Mouse (Mus musculus) testis, adult 2 months (tissue): ENCODE data around the gene Cox11. TPM values are rescaled to one million over a fixed set of nuclear protein-coding genes. Genes with fewer than 3 reads are reported as not detected.
A peak's percentile ranks its signal among the peaks of the same experiment; 100 is the strongest.

ENCODE experiments used
- H3K27ac ChIP-seq: fragments of 200-500 bp; 2 replicates; pipeline ENCODE4 v1.5.1; 2012; ENCODE audit warnings: low read depth, low read length; ENCODE audit not compliant: control insufficient read depth, insufficient read depth
- H3K27me3 ChIP-seq: fragments of 200-500 bp; 2 replicates; pipeline ENCODE4 v1.6.1; 2012; ENCODE audit warnings: mild to moderate bottlenecking, low read length, moderate library complexity; ENCODE audit not compliant: control insufficient read depth, insufficient read depth
- H3K36me3 ChIP-seq: fragments of 200-500 bp; 2 replicates; pipeline ENCODE4 v1.6.1; 2012; ENCODE audit warnings: mild to moderate bottlenecking, low read length; ENCODE audit not compliant: control insufficient read depth, insufficient read depth
- H3K4me1 ChIP-seq: fragments of 200-500 bp; 2 replicates; pipeline ENCODE4 v1.6.1; 2012; ENCODE audit warnings: low read length; ENCODE audit not compliant: control insufficient read depth, insufficient read depth
- H3K4me3 ChIP-seq: fragments of 200-500 bp; 2 replicates; pipeline ENCODE4 v1.5.1; 2012; ENCODE audit warnings: low read depth, mild to moderate bottlenecking, low read length, moderate library complexity, mixed read lengths; ENCODE audit not compliant: control insufficient read depth
- CTCF ChIP-seq: fragments of 200-500 bp; IDR thresholded peaks from 2 replicates; pipeline ENCODE4 v1.5.1; 2012; ENCODE audit warnings: low read depth, mild to moderate bottlenecking, inconsistent platforms, low read length, moderate library complexity; ENCODE audit not compliant: control insufficient read depth, insufficient read depth, insufficient replicate concordance
- POLR2A ChIP-seq: fragments of 200-500 bp; IDR thresholded peaks from 2 replicates; pipeline ENCODE4 v1.6.1; 2012; ENCODE audit warnings: low read depth, mild to moderate bottlenecking, inconsistent platforms, low read length, moderate library complexity; ENCODE audit not compliant: control insufficient read depth
- polyA plus RNA-seq: library from polyadenylated mRNA; depleted of rRNA; stranded (reverse); fragments of >200 nt; gene quantifications from 2 replicates; pipeline ENCODE4 v1.2.3, GENCODE M21; 2012; rRNA removed

Gene Cox11
- polyA plus RNA-seq: 18.2 and 18.9 TPM in 2 replicates

DNA sequence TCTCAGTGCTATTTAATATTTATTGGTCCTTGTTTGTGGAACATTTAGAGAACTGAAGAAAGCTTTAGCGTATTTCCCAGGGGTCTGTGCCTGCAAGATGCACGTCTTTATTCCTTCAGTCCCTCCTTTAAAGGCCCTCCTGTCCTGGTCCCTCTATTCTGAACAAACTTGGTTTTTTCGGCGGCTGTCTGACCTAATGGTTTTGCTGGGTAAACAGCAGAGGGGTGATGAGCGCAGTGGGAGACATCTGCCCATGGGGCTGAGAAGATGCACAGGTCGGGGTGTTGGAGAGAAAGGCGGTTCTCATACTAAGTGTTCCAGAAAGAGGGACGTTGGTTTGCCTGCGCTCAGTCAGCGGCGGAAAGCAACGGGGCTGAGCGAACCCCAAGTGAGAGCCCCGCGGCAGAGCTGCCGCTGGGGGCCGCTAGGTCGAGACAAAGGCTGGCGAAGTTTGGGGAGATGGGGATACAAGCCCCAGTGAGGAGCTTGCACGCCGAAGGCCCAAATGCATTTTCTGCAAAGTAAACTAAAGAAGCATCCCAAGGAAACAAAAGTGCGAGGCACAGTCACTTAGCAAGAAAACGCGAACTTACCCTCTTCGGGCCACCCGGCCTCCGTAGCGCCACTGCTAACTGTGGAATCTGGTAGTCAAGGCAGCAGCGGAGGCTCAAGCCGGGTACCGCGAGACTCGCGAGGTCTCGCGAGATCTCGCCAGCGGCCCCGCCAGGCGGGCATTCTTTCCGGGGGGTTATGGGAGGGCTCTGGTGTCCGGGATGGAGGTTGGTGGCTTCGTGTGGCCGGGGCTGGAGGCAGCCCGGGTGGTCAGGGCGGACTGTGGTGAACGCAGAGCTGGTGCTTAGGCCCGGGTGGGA lies at the start of gene Cox11, which contains the start of gene Stxbp4:
Gene Cox11 (plus strand): TSS at position 734 of the 872 bp plus-strand sequence.
Gene Stxbp4 (minus strand): TSS at position 645 of the 872 bp plus-strand sequence.
- TF ChIP-seq POLR2A: peak; percentile 84
- TF ChIP-seq CTCF: no peak
- H3K4me1 ChIP-seq: no peaks in the 10 kb centered on the region
- peak within 1 kb of the TSS; percentile 95 for H3K27ac ChIP-seq

GRCm38 (mm10) chr11:90590996-90591395 lies 47.0 kb upstream of the Cox11 start:
- no peak overlapping the region for H3K27ac ChIP-seq
- H3K4me1 ChIP-seq: no peaks in the 10 kb centered on the region
- TF ChIP-seq POLR2A: no peak
- no peaks in the 10 kb centered on the region for H3K36me3 ChIP-seq
- H3K27me3 ChIP-seq: no peaks in the 10 kb centered on the region
- H3K4me3 ChIP-seq: no peak overlapping the region

More for the DNA sequence above, at the start of gene Cox11, which contains the start of gene Stxbp4:
- no peaks in the 10 kb centered on the region for H3K36me3 ChIP-seq
- H3K27me3 ChIP-seq: no peaks in the 10 kb centered on the region
- peak within 1 kb of the TSS; percentile 95 for H3K4me3 ChIP-seq

DNA sequence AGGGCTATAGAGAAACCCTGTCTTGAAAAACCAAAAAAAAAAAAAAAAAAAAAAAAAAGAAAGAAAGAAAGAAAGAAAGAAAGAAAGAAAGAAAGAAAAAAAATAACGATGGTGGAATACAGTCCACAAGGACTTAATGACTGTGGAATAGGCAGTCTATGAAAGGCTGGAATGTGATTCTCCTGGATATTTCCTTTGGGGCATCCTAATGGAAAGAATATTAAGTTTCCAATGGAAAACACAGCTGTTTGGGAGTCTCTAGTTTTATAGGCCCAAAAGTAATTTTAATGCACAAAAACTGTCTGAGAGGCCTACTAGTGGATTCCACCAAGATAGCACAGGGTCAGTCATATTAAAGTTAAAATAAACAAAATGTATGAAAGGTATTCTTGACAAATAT lies 42.1 kb upstream of the Cox11 start:
- H3K4me1 ChIP-seq: no peaks in the 10 kb centered on the region
- H3K36me3 ChIP-seq: no peaks in the 10 kb centered on the region
- TF ChIP-seq POLR2A (no peak), CTCF (no peak)

DNA sequence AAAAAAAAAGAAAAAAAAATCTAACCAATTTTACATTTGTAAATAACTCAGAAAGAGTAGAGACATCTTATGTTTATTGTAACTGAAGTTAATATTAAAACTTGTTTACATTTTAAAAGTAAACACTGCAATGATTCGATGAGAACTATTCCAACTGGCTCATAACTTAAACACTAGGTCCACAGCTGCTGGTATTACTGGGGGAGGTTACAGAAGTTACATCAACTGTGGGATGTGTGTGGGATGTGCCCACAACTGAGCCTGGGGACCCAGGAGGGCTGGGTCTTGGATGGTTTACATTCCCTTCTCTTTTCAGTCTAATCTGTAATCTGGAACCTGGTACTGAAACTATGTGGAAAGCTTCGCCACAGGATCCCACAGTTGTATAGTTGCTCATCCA lies 34.9 kb upstream of the Cox11 start:
- no peaks in the 10 kb centered on the region for H3K27me3 ChIP-seq
- no peak overlapping the region for H3K4me3 ChIP-seq
- H3K27ac ChIP-seq: no peak overlapping the region
- no peak for TF ChIP-seq CTCF
- TF ChIP-seq POLR2A: no peak
- H3K36me3 ChIP-seq: peaks cover 1% of the 10 kb centered on the region
- no peaks in the 10 kb centered on the region for H3K4me1 ChIP-seq

More for the DNA sequence above, 42.1 kb upstream of the Cox11 start:
- H3K27me3 ChIP-seq: no peaks in the 10 kb centered on the region
- no peak overlapping the region for H3K27ac ChIP-seq
- no peak overlapping the region for H3K4me3 ChIP-seq

DNA sequence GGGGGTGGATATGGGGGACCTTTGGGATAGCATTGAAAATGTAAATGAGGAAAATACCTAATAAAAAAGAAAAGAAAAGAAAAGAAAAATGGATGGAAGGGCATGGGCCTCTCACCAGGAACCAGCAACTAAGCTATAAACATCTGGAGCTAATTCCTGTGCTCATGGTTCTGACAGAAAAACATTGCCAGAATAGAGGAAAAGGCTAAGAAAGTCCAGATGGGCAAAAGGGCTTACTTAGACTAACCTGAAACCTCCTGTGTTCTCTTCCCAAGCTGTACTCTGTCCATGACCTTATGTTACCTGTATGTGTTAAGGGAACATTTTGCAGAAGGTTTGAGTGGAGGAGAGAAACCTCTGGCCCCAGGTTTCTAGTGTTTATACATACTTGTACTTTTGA lies 25.9 kb upstream of the Cox11 start:
- Histone ChIP-seq H3K27me3 (no peaks in the 10 kb centered on the region), H3K4me3 (no peak overlapping the region), H3K36me3 (no peaks in the 10 kb centered on the region), H3K27ac (no peak overlapping the region), H3K4me1 (no peaks in the 10 kb centered on the region)
- TF ChIP-seq POLR2A (no peak), CTCF (no peak)

GRCm38 (mm10) chr11:90614743-90615142 lies 23.2 kb upstream of the Cox11 start:
- no peaks in the 10 kb centered on the region for H3K36me3 ChIP-seq
- TF ChIP-seq POLR2A (no peak), CTCF (no peak)
- H3K4me1 ChIP-seq: no peaks in the 10 kb centered on the region
- H3K27me3 ChIP-seq: no peaks in the 10 kb centered on the region
- no peak overlapping the region for H3K4me3 ChIP-seq
- no peak overlapping the region for H3K27ac ChIP-seq

DNA sequence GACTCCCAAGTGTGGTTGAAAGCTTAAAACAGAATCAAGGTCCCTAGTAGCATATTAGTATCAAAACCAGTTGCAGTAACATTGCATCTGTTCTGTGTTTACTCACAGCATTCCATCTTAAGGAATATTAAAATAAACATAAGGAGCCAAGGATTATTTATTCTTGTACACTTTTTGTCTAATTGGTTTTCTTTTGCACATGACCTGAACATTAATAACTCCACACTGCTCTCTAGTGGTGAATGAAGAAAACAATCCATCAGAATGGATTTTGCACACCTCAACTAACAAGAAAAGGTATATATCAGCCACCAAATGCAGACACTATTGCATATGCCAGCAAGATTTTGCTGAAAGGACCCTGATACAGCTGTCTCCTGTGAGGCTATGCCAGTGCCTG lies 21.5 kb upstream of the Cox11 start:
- no peaks in the 10 kb centered on the region for H3K36me3 ChIP-seq
- TF ChIP-seq POLR2A: no peak
- no peak for TF ChIP-seq CTCF
- no peaks in the 10 kb centered on the region for H3K27me3 ChIP-seq
- no peak overlapping the region for H3K27ac ChIP-seq
- H3K4me3 ChIP-seq: no peak overlapping the region
- H3K4me1 ChIP-seq: no peaks in the 10 kb centered on the region

- Histone ChIP-seq H3K4me3 (no peak overlapping the region), H3K27me3 (no peaks in the 10 kb centered on the region), H3K27ac (no peak overlapping the region), H3K4me1 (no peaks in the 10 kb centered on the region), H3K36me3 (no peaks in the 10 kb centered on the region)
- no peak for TF ChIP-seq POLR2A
- no peak for TF ChIP-seq CTCF
These were observed 15.9 kb upstream of the Cox11 start for GRCm38 (mm10) chr11:90622044-90622443.
